Mouse (Mus musculus): Measurements from ENCODE around the gene 5330417C22Rik. TPM values are rescaled to one million over a fixed set of nuclear protein-coding genes. Genes with fewer than 3 reads are reported as not detected.

Gene 5330417C22Rik
- polyA plus RNA-seq, 1 experiment from 2014 or later, result 2.8 TPM

GRCm38 (mm10) chr3:108410359-108410714 lies 126.0 kb downstream of the 5330417C22Rik start:
- Histone ChIP-seq H3K4me2 (ENCODE audit: low read depth, low read length, severe bottlenecking) (peak overlapping the region; percentile 55), H3K9me3 (ENCODE audit: control insufficient read depth, low read length) (peaks cover 22% of the 10 kb centered on the region), H3K9ac (ENCODE audit: low read length) (peak overlapping the region; percentile 80), H3K4me3 (ENCODE audit: low read depth, low read length) (peak overlapping the region; percentile 24), H3K27me3 (ENCODE audit: control insufficient read depth, insufficient read depth, low read length) (no peaks in the 10 kb centered on the region), H3K27ac (ENCODE audit: low read depth, low read length) (peak overlapping the region; percentile 90), H3K36me3 (ENCODE audit: control insufficient read depth, insufficient read depth, low read length) (peaks cover 35% of the 10 kb centered on the region), H3K4me1 (replicated peaks; ENCODE audit: control insufficient read depth, insufficient read depth, low read length) (peaks cover 37% of the 10 kb centered on the region)
- WGBS, result 4% methylated on average over 5 of the region's 5 CpGs
- DNase-seq (ENCODE audit: low spot score) (peak; percentile 65), ATAC-seq (replicated peaks; ENCODE audit: low FRiP score) (peak; percentile 46)

DNA sequence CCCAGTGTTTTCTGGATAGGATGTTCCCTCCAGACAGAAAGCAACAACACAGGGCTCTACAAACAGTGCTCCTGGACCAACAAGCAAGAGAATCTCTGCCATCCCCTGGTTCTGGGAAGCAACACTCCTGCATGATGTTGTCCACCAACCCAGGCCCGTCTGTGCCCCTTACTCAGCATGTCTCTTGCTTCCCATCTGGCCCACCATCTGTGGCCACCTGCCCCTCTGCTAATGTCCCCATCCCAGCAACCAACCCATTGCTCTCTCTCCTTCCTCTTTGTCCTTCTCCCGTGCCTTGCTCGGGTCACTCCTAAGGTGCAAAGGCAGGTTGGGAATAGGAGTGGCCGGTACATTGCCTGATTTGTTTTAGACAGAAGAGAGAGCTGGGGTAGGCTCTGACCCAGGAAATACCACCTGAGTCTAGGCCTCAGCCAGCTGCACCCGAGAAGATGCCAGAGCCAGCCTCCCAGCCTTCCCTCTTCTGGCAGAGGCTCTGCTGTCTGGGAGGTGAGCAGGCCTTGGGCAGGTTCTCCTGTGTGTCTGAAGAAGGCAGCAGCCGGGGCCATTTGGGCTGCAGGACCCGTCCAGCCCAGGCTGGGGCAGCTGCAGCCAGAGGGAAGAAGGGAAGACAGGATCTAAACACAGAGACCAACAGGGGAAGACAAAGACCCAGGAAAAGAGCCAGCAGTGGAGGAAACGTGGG lies 126.5 kb downstream of the 5330417C22Rik start:
- Histone ChIP-seq H3K27ac (ENCODE audit: low read depth, low read length) (peak overlapping the region; percentile 90), H3K4me2 (ENCODE audit: low read depth, low read length, severe bottlenecking) (peak overlapping the region; percentile 55), H3K4me1 (replicated peaks; ENCODE audit: control insufficient read depth, insufficient read depth, low read length) (peaks cover 38% of the 10 kb centered on the region), H3K4me3 (ENCODE audit: low read depth, low read length) (peak overlapping the region; percentile 24), H3K27me3 (ENCODE audit: control insufficient read depth, insufficient read depth, low read length) (no peaks in the 10 kb centered on the region), H3K9ac (ENCODE audit: low read length) (peak overlapping the region; percentile 80), H3K9me3 (ENCODE audit: control insufficient read depth, low read length) (peaks cover 22% of the 10 kb centered on the region), H3K36me3 (ENCODE audit: control insufficient read depth, insufficient read depth, low read length) (peaks cover 35% of the 10 kb centered on the region)
- DNase-seq (ENCODE audit: low spot score), result peak; percentile 55
- 39% methylated on average over 8 of the region's 8 CpGs for WGBS
- no peak for ATAC-seq (replicated peaks; ENCODE audit: low FRiP score)

- peaks cover 12% of the 10 kb centered on the region for H3K9me3 ChIP-seq (ENCODE audit: control insufficient read depth, low read length)
- ATAC-seq (replicated peaks; ENCODE audit: low FRiP score) (no peak), DNase-seq (ENCODE audit: low spot score) (peak; percentile 51)
- H3K9ac ChIP-seq (ENCODE audit: low read length), result no peak overlapping the region
- 89% methylated on average over 8 of the region's 8 CpGs for WGBS
- peaks cover 38% of the 10 kb centered on the region for H3K4me1 ChIP-seq (replicated peaks; ENCODE audit: control insufficient read depth, insufficient read depth, low read length)
- H3K27ac ChIP-seq (ENCODE audit: low read depth, low read length), result 0 out of 2 replicates have a peak overlapping the region, but pooled peaks have one; percentile 12
- H3K36me3 ChIP-seq (ENCODE audit: control insufficient read depth, insufficient read depth, low read length), result peaks cover 27% of the 10 kb centered on the region
- H3K4me2 ChIP-seq (ENCODE audit: low read depth, low read length, severe bottlenecking), result no peak overlapping the region
- no peak overlapping the region for H3K4me3 ChIP-seq (ENCODE audit: low read depth, low read length)
- H3K27me3 ChIP-seq (ENCODE audit: control insufficient read depth, insufficient read depth, low read length), result no peaks in the 10 kb centered on the region
Observed at GRCm38 (mm10) chr3:108408517-108409008, 127.8 kb downstream of the 5330417C22Rik start.

DNA sequence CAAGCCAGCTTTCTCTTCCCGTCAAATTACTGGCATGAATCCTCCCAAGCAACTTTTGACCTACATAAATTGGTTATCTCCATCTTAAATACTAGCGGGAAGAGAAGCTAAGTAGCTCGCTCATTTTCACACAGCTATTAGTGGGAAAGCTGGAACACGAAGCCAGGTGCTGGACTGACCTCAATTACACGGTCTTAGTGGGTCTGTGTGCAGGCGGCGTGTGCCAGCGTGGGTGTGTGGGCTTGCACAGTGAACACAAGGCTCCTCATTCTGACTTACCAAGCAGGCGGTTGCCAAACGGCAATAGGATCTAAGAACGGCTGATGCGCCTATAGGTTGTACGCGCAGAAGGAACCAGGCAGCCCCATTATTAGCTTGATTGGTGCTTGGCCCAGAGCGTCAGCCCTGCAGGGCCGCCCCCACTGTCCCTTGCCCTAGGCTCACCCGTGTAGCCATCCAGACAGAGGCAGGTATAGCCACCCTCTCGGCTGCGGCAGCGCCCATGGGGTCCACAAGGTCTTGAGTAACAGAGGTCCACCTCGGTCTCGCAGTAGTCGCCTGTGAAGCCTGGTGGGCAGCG lies 129.9 kb downstream of the 5330417C22Rik start:
- WGBS, result 88% methylated on average over 24 of the region's 24 CpGs

More for the DNA sequence above, 129.9 kb downstream of the 5330417C22Rik start:
- Histone ChIP-seq H3K27me3 (ENCODE audit: control insufficient read depth, insufficient read depth, low read length) (no peaks in the 10 kb centered on the region), H3K9me3 (ENCODE audit: control insufficient read depth, low read length) (no peaks in the 10 kb centered on the region), H3K9ac (ENCODE audit: low read length) (no peak overlapping the region), H3K4me3 (ENCODE audit: low read depth, low read length) (no peak overlapping the region), H3K36me3 (ENCODE audit: control insufficient read depth, insufficient read depth, low read length) (peaks cover 10% of the 10 kb centered on the region; the same call in 1 of the 2 replicates), H3K27ac (ENCODE audit: low read depth, low read length) (peak overlapping the region; percentile 65), H3K4me2 (ENCODE audit: low read depth, low read length, severe bottlenecking) (no peak overlapping the region), H3K4me1 (replicated peaks; ENCODE audit: control insufficient read depth, insufficient read depth, low read length) (peaks cover 29% of the 10 kb centered on the region)
- DNase-seq (ENCODE audit: low spot score) (peak; percentile 54), ATAC-seq (replicated peaks; ENCODE audit: low FRiP score) (no peak)

Small RNAs within 50 kb of the gene (microRNA-seq; reads per million reads assigned to microRNA genes)
- not detected for gene Gm22860 (ENCODE audit: insufficient number of aligned reads)

Other genes starting within 250 kb of the 5330417C22Rik start
- gene Mybphl, start 171.6 kb downstream of the 5330417C22Rik start, polyA plus RNA-seq (2014; fragmentation: Nextera tagmentation; extraction: Ambion mirVana), result not detected in 2 replicates
- 99.5 and 102 TPM in 2 replicates for gene Psrc1, start 152.7 kb downstream of the 5330417C22Rik start, polyA plus RNA-seq (2014; fragmentation: Nextera tagmentation; extraction: Ambion mirVana)
- 52.0 and 68.1 TPM in 2 replicates for gene Celsr2, start 121.0 kb downstream of the 5330417C22Rik start, polyA plus RNA-seq (2014; fragmentation: Nextera tagmentation; extraction: Ambion mirVana)
- gene Sars, start 91.3 kb downstream of the 5330417C22Rik start, polyA plus RNA-seq (2014; fragmentation: Nextera tagmentation; extraction: Ambion mirVana), result 180 and 189 TPM in 2 replicates
- gene 1700013F07Rik, start 2.4 kb downstream of the 5330417C22Rik start, polyA plus RNA-seq (2014; fragmentation: Nextera tagmentation; extraction: Ambion mirVana), result 0.63 and 0.68 TPM in 2 replicates
- gene Tmem167b, start 25.9 kb upstream of the 5330417C22Rik start, polyA plus RNA-seq (2014; fragmentation: Nextera tagmentation; extraction: Ambion mirVana), result 49.4 and 53.3 TPM in 2 replicates
- 55.3 and 63.1 TPM in 2 replicates for gene Taf13, start 35.2 kb upstream of the 5330417C22Rik start, polyA plus RNA-seq (2014; fragmentation: Nextera tagmentation; extraction: Ambion mirVana)
- gene Wdr47, start 54.7 kb upstream of the 5330417C22Rik start, polyA plus RNA-seq (2014; fragmentation: Nextera tagmentation; extraction: Ambion mirVana), result 30.1 and 32.2 TPM in 2 replicates
- 64.7 and 73.9 TPM in 2 replicates for gene Clcc1, start 117.4 kb upstream of the 5330417C22Rik start, polyA plus RNA-seq (2014; fragmentation: Nextera tagmentation; extraction: Ambion mirVana)
- 120 TPM in 2 replicates for gene Gpsm2, start 185.8 kb upstream of the 5330417C22Rik start, polyA plus RNA-seq (2014; fragmentation: Nextera tagmentation; extraction: Ambion mirVana)
- not detected in 2 replicates for gene Aknad1, start 203.1 kb upstream of the 5330417C22Rik start, polyA plus RNA-seq (2014; fragmentation: Nextera tagmentation; extraction: Ambion mirVana)